15 mouse cellular contexts compared by ENCODE assay signal in genomic region chr10:93144579-93144978, GRCm38 (mm10). TPM values are rescaled to one million over a fixed set of nuclear protein-coding genes. Genes with fewer than 3 reads are reported as not detected.
DNase-seq lines count a peak whose midpoint lies in the region; ATAC-seq and TF ChIP-seq lines count a peak whose summit lies in the region.
"Had no signal": no experiment of that assay in that cellular context is flagged by ENCODE, and none has a peak within 500 bp of the region (broad histone marks: within the 10 kb centered on the region; RNA-seq: fewer than 3 reads in every experiment).

No protein-coding gene starts in this region.

- H3K4me3 ChIP-seq in MEL (ENCODE audit: control insufficient read depth in 1 of 2, insufficient read depth in 1 of 2, low read depth in 2 of 2, low read length in 2 of 2) (peak overlapping the region; percentile 56 to 58), myocyte (no peak overlapping the region)
- peak overlapping the region; percentile 62 for H3K4me3 ChIP-seq in liver, embryonic 12.5 days
- H3K4me3 ChIP-seq in forebrain, embryonic 10.5 days = no peak overlapping the region
- H3K4me3 ChIP-seq in hindbrain, embryonic 11.5 days (ENCODE audit: low read depth, low read length) = no peak overlapping the region
- H3K4me3 ChIP-seq: heart, embryonic 13.5 days; hindbrain, embryonic 13.5 days; midbrain, embryonic 12.5 days had no signal

- no peak for TF ChIP-seq RAD21 in MEL (IDR thresholded peaks at IDR 0.05; ENCODE audit: low read depth, low read length)

- peaks cover 8 to 26% of the 10 kb centered on the region in 2 experiments for H3K4me1 ChIP-seq in MEL (ENCODE audit: control insufficient read depth in 1 of 2, insufficient read depth in 2 of 2, low read length in 2 of 2)
- H3K4me1 ChIP-seq in liver, embryonic 12.5 days = peaks cover 50% of the 10 kb centered on the region
- peaks cover 15% of the 10 kb centered on the region for H3K4me1 ChIP-seq in forebrain, embryonic 10.5 days
- no peaks in the 10 kb centered on the region for H3K4me1 ChIP-seq in hindbrain, embryonic 11.5 days (replicated peaks; ENCODE audit: control insufficient read depth, insufficient read depth, low read length)

- no peaks in the 10 kb centered on the region for H3K9me3 ChIP-seq in MEL (replicated peaks; ENCODE audit: insufficient read depth, low read length)
- H3K9me3 ChIP-seq in liver, embryonic 12.5 days (replicated peaks) = no peaks in the 10 kb centered on the region
- H3K9me3 ChIP-seq in forebrain, embryonic 10.5 days = no peaks in the 10 kb centered on the region
- no peaks in the 10 kb centered on the region for H3K9me3 ChIP-seq in hindbrain, embryonic 11.5 days (ENCODE audit: control insufficient read depth, low read length)
- H3K9me3 ChIP-seq: heart, embryonic 13.5 days; hindbrain, embryonic 13.5 days; midbrain, embryonic 12.5 days had no signal

- no peak for DNase-seq in frontal cortex, postnatal 36 days (ENCODE audit: low spot score in 2 of 2)
- DNase-seq in MEL (ENCODE audit: low read depth, low spot score) = peak; percentile 87
- no peak for DNase-seq in forebrain, embryonic 10.5 days (ENCODE audit: extremely low spot score, low spot score)
- no peak for DNase-seq in urinary bladder, postnatal 36 days (ENCODE audit: low spot score in 2 of 2)
- no peak for DNase-seq in hindbrain, embryonic 11.5 days (ENCODE audit: low spot score)
- DNase-seq: cerebellum, adult 9-10 months; gastrocnemius, postnatal 25 days; kidney, postnatal 14 days had no signal

- 11% methylated on average over 1 of the region's 1 CpGs for WGBS in liver, embryonic 12.5 days (ENCODE audit: insufficient replicate concordance)
- 80% methylated on average over 1 of the region's 1 CpGs for WGBS in forebrain, embryonic 10.5 days
- 95% methylated on average over 1 of the region's 1 CpGs for WGBS in hindbrain, embryonic 11.5 days

- H3K36me3 ChIP-seq in MEL (ENCODE audit: control insufficient read depth in 1 of 2, insufficient read depth in 2 of 2, low read length in 2 of 2) (peaks cover 0 to 27% of the 10 kb centered on the region in 2 experiments; a peak in 2 of 4 replicates), myocyte (ENCODE audit: control insufficient read depth, insufficient read depth) (no peaks in the 10 kb centered on the region)
- H3K36me3 ChIP-seq in liver, embryonic 12.5 days = no peaks in the 10 kb centered on the region
- H3K36me3 ChIP-seq in forebrain, embryonic 10.5 days (replicated peaks) = no peaks in the 10 kb centered on the region
- no peaks in the 10 kb centered on the region for H3K36me3 ChIP-seq in hindbrain, embryonic 11.5 days (ENCODE audit: control insufficient read depth, insufficient read depth, low read length)
- H3K36me3 ChIP-seq: heart, embryonic 13.5 days; hindbrain, embryonic 13.5 days; midbrain, embryonic 12.5 days had no signal

- TF ChIP-seq POLR2A in MEL (IDR thresholded peaks at IDR 0.05; ENCODE audit: control insufficient read depth in 1 of 2, insufficient read depth in 1 of 2, low read depth in 1 of 2, low read length in 2 of 2, poor library complexity in 1 of 2) (no peak), myocyte (IDR thresholded peaks at IDR 0.05; ENCODE audit: insufficient read length, low read depth) (no peak)

- no peak overlapping the region for H3ac ChIP-seq in myocyte (ENCODE audit: control insufficient read depth, insufficient read length)

- peak; percentile 60 for ATAC-seq in frontal cortex, adult (ENCODE audit: low TSS enrichment)
- peak; percentile 22 for ATAC-seq in liver, embryonic 12.5 days
- ATAC-seq in hindbrain, embryonic 11.5 days (ENCODE audit: low FRiP score) = no peak
- ATAC-seq: intestine, embryonic 16.5 days had no signal

- no peak for TF ChIP-seq CTCF in MEL (IDR thresholded peaks at IDR 0.05 in 2 of 3, conservative IDR thresholded peaks at IDR 0.05 in 1 of 3; ENCODE audit: control insufficient read depth in 1 of 3, insufficient read depth in 1 of 3, low read depth in 2 of 3, low read length in 3 of 3, poor library complexity in 1 of 3, severe bottlenecking in 1 of 3)

- peak overlapping the region; percentile 78 for H3K9ac ChIP-seq in MEL (ENCODE audit: control insufficient read depth, low read depth, low read length, poor library complexity, severe bottlenecking)
- peak overlapping the region; percentile 77 for H3K9ac ChIP-seq in liver, embryonic 12.5 days
- H3K9ac ChIP-seq in hindbrain, embryonic 11.5 days (ENCODE audit: low read depth, low read length) = no peak overlapping the region
- H3K9ac ChIP-seq: heart, embryonic 13.5 days; hindbrain, embryonic 13.5 days; midbrain, embryonic 12.5 days had no signal

- H3K4me2 ChIP-seq in liver, embryonic 12.5 days = peak overlapping the region; percentile 67
- H3K4me2 ChIP-seq in myocyte (ENCODE audit: low read depth) = peak overlapping the region; percentile 46
- H3K4me2 ChIP-seq in hindbrain, embryonic 11.5 days (replicated peaks; ENCODE audit: low read depth, low read length) = no peak overlapping the region
- H3K4me2 ChIP-seq: hindbrain, embryonic 13.5 days; midbrain, embryonic 12.5 days had no signal

- peak; percentile 57 to 91 for TF ChIP-seq EP300 in MEL (IDR thresholded peaks at IDR 0.05; ENCODE audit: low read depth in 1 of 2, low read length in 2 of 2)

- H3K27ac ChIP-seq in MEL (ENCODE audit: control insufficient read depth, low read depth, low read length) = peak overlapping the region; percentile 100
- peak overlapping the region; percentile 96 for H3K27ac ChIP-seq in liver, embryonic 12.5 days
- no peak overlapping the region for H3K27ac ChIP-seq in forebrain, embryonic 10.5 days
- H3K27ac ChIP-seq in hindbrain, embryonic 11.5 days (ENCODE audit: low read depth, low read length) = no peak overlapping the region
- H3K27ac ChIP-seq: hindbrain, embryonic 13.5 days; midbrain, embryonic 12.5 days had no signal

- H3K79me2 ChIP-seq in MEL (ENCODE audit: control insufficient read depth, insufficient read depth, low read length, poor library complexity) (peaks cover 13% of the 10 kb centered on the region), myocyte (ENCODE audit: control insufficient read depth, insufficient read depth) (no peaks in the 10 kb centered on the region)

- no peaks in the 10 kb centered on the region for H3K27me3 ChIP-seq in MEL (ENCODE audit: control insufficient read depth in 1 of 2, insufficient read depth in 2 of 2, low read length in 2 of 2)
- H3K27me3 ChIP-seq in liver, embryonic 12.5 days (replicated peaks) = no peaks in the 10 kb centered on the region
- H3K27me3 ChIP-seq in myocyte (ENCODE audit: control insufficient read depth, insufficient read depth, insufficient read length) = no peaks in the 10 kb centered on the region
- H3K27me3 ChIP-seq in forebrain, embryonic 10.5 days (ENCODE audit: poor library complexity, severe bottlenecking) = no peaks in the 10 kb centered on the region
- no peaks in the 10 kb centered on the region for H3K27me3 ChIP-seq in hindbrain, embryonic 11.5 days (ENCODE audit: control insufficient read depth, insufficient read depth, low read length)
- H3K27me3 ChIP-seq: heart, embryonic 13.5 days; hindbrain, embryonic 13.5 days; midbrain, embryonic 12.5 days had no signal

TF ChIP-seq in MEL, 35 proteins besides CTCF, POLR2A, EP300 and RAD21 (continues in another document):
- no peak for TF ChIP-seq ZKSCAN1 (IDR thresholded peaks at IDR 0.05; ENCODE audit: low read depth, low read length)
- TF ChIP-seq TAL1 (IDR thresholded peaks at IDR 0.05; ENCODE audit: low read length) = peak; percentile 69
- peak; percentile 84 for TF ChIP-seq ZMIZ1 (IDR thresholded peaks at IDR 0.05; ENCODE audit: low read depth, low read length)
- TF ChIP-seq E2F4 (IDR thresholded peaks at IDR 0.05; ENCODE audit: borderline replicate concordance, low read depth, low read length) = no peak
- TF ChIP-seq BHLHE40 (IDR thresholded peaks at IDR 0.05; ENCODE audit: borderline replicate concordance, low read depth, low read length) = 0 out of 2 replicates have a peak, but pooled peaks have one; percentile 42
- no peak for TF ChIP-seq POLR2AphosphoS5 (IDR thresholded peaks at IDR 0.05; ENCODE audit: borderline replicate concordance, low read depth, low read length)
- peak; percentile 56 for TF ChIP-seq SIN3A (IDR thresholded peaks at IDR 0.05; ENCODE audit: low read length)
- peak; percentile 80; the same call in 1 of the 2 replicates for TF ChIP-seq ZNF384 (IDR thresholded peaks at IDR 0.05; ENCODE audit: low read depth, low read length)
- peak; percentile 85; the same call in 1 of the 2 replicates for TF ChIP-seq MEF2A (IDR thresholded peaks at IDR 0.05; ENCODE audit: extremely low read depth, insufficient replicate concordance, low read depth, low read length, poor library complexity, severe bottlenecking)
- TF ChIP-seq TBP (IDR thresholded peaks at IDR 0.05; ENCODE audit: low read depth, low read length) = 0 out of 2 replicates have a peak, but pooled peaks have one; percentile 33

TF ChIP-seq in myocyte, 11 proteins besides CTCF, POLR2A, EP300 and RAD21:
- TF ChIP-seq SRF (IDR thresholded peaks at IDR 0.05; ENCODE audit: control insufficient read depth, insufficient read length, low read depth) (no peak), TCF3 (IDR thresholded peaks at IDR 0.05; ENCODE audit: insufficient read length, low read depth) (no peak)
TF ChIP-seq in myocyte: peak in this region for 0.

RNA-seq across cellular contexts. Expression of gene Cdk17, which starts 16.1 kb away (rescaled TPM):
- 25.6 and 28.9 TPM in 2 replicates for total RNA-seq in MEL (2012; rRNA removed)
- polyA plus RNA-seq in MEL (2012; ENCODE audit: insufficient read depth in 1 of 2, insufficient read length in 2 of 2, low read depth in 1 of 2, low replicate concordance in 2 of 2, missing spikeins in 1 of 2) = 100 to 1,000 TPM in 1 of 2 experiments, 10 to 100 TPM in 1; 32.9 to 155 TPM
- polyA plus RNA-seq in liver, embryonic 12.5 days (2016; fragmentation: Nextera tagmentation; extraction: Ambion mirVana) = 22.3 and 23.0 TPM in 2 replicates
- 11.8 TPM for polyA plus RNA-seq in myocyte (2012; fragmentation: generic; extraction: Trizol)
- polyA plus RNA-seq in forebrain, embryonic 10.5 days (2016; fragmentation: Nextera tagmentation; extraction: Ambion mirVana) = 17.6 and 18.2 TPM in 2 replicates
- 37.3 and 44.5 TPM in 2 replicates for polyA plus RNA-seq in hindbrain, embryonic 11.5 days (2014; fragmentation: Nextera tagmentation; extraction: Ambion mirVana)

Comparison
In these comparisons a context has a peak if more than half of its experiments do, and no peak if none do; other contexts are left out.
1. H3K27ac ChIP-seq: peak in MEL (single experiment) and liver, embryonic 12.5 days (single experiment); none in forebrain, embryonic 10.5 days (single experiment) and hindbrain, embryonic 11.5 days (single experiment).
2. H3K4me3 ChIP-seq: peak in MEL (2 of 2) and liver, embryonic 12.5 days (single experiment); none in myocyte (single experiment), forebrain, embryonic 10.5 days (single experiment) and hindbrain, embryonic 11.5 days (single experiment).